Mouse (Mus musculus) forebrain, embryonic 12.5 days (tissue): ENCODE measurements around the gene Tmem206. TPM values are rescaled to one million over a fixed set of nuclear protein-coding genes. Genes with fewer than 3 reads are reported as not detected.

Experiments
- ATAC-seq: fragments of 200-750 bp; cut with Nextera tagmentation; 2 replicates; pipeline ENCODE4 v1.8.0; 2017; ENCODE audit warnings: moderate TSS enrichment; ENCODE audit not compliant: low FRiP score
- H3K27ac ChIP-seq: fragments of 300-500 bp; sonication (generic); 2 replicates; pipeline ENCODE4 v1.5.1; 2016; ENCODE audit warnings: mild to moderate bottlenecking
- H3K27me3 ChIP-seq: fragments of 300-500 bp; sonication (generic); 2 replicates; pipeline ENCODE4 v1.6.1; 2016; ENCODE audit warnings: mild to moderate bottlenecking
- H3K36me3 ChIP-seq: fragments of 300-500 bp; sonication (generic); replicated peaks from 2 replicates; pipeline ENCODE4 v1.6.1; 2016; ENCODE audit warnings: mild to moderate bottlenecking
- H3K4me1 ChIP-seq: fragments of 300-500 bp; sonication (generic); 2 replicates; pipeline ENCODE4 v1.6.1; 2016
- H3K4me2 ChIP-seq: fragments of 300-500 bp; sonication (generic); 2 replicates; pipeline ENCODE4 v1.6.1; 2016; ENCODE audit warnings: mild to moderate bottlenecking, moderate library complexity
- H3K4me3 ChIP-seq: fragments of 300-500 bp; sonication (generic); replicated peaks from 2 replicates; pipeline ENCODE4 v1.5.1; 2016; ENCODE audit warnings: mild to moderate bottlenecking
- H3K9ac ChIP-seq: fragments of 300-500 bp; sonication (generic); 2 replicates; pipeline ENCODE4 v1.6.1; 2016; ENCODE audit warnings: mild to moderate bottlenecking
- H3K9me3 ChIP-seq: fragments of 300-500 bp; sonication (generic); 2 replicates; pipeline ENCODE4 v1.6.1; 2016
- WGBS: fragments of 180-500 bp; shearing (Covaris S2); methylation state at CpG from one replicate; pipeline ENCODE4 v1.1.7; 2016; 5-methylcytosine and 5-hydroxymethylcytosine counted together
- polyA plus RNA-seq: library from polyadenylated mRNA; unstranded; fragments of >200 nt; fragmentation: Nextera tagmentation; extraction: Ambion mirVana; gene quantifications from 2 replicates; pipeline ENCODE4 v1.2.1, GENCODE M21; 2016

Tmem206 gene
- polyA plus RNA-seq, 1 experiment from 2014 or later, result 36.8 TPM

DNA sequence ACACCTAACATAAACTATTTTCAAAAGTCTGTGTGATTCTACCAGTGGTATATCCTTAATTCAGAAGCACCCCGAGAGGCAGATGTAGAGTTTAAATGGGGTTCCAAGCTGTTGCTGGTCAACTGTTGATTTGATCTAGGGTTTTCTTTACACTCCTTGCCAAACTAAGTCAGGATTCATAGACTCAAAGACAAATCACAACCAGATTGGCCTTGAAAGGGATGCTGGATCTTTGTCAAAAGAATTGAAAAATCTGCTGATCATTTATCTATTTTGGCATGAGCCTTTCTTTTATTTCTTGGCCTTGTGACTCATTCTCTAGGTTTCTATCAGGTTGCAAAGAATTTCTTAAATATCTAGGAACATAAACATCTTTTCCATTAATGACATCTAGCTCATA is 69.5 kb downstream of the Tmem206 start:
- Histone ChIP-seq H3K27ac (no peak overlapping the region), H3K9me3 (no peaks in the 10 kb centered on the region), H3K4me1 (peaks cover 14% of the 10 kb centered on the region; the same call in 1 of the 2 replicates), H3K36me3 (no peaks in the 10 kb centered on the region), H3K9ac (no peak overlapping the region), H3K4me2 (peak overlapping the region; percentile 78), H3K27me3 (no peaks in the 10 kb centered on the region), H3K4me3 (peak overlapping the region; percentile 77)
- ATAC-seq, result no peak
- WGBS, result 57% methylated on average over 1 of the region's 1 CpGs

DNA sequence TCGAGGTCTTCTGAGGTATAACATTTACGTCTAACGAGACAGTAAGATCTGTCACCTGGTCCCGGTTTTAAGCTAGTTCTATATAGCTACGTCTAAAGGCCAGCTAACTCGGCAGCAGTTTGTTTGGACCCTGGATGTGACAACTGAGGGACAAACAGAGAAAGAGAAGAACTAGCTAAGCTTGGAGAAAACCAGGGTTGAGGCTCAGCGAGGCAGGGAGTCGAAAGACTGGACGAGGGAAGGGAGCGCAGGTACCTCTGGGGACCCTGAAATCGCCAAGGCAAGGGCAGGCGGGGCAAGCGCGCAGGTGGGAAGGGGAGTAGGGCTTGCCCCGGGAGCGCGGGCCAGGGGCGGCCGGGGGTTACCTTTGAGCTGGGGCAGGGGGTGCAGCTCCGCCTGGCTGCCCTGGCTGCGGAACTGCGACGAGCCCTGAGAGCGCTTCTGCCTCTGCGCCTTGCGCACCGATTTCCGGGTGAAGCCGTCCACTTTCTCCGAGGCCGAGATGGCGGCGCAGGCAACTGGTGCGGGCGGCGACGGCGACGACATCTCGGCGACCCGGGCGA is 70.2 kb downstream of the Tmem206 start:
- WGBS, result under 1% methylated on average over 43 of the region's 43 CpGs

DNA sequence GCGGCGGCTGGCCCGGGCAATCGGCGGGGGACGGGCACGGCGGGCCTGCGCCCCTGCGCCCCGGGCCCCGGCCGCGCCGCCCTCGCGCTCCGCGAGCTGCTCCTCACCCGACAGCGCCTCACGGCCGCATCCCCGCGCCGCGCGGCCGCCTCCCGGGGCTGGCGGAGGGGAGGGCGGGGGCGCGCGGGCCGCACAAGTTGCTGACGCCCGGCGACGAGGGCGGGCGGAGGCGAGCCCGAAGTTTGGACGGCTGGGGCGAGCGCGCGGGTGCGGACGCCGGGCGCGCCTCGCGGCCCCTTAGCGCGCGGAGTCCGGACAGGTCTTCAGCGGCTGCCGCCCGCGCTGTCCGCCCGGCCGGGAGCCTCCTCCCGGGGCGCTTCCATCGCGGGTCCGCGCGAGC is 70.7 kb downstream of the Tmem206 start:
- Histone ChIP-seq H3K4me3 (peak overlapping the region; percentile 77), H3K36me3 (no peaks in the 10 kb centered on the region), H3K9ac (peak overlapping the region; percentile 82), H3K9me3 (no peaks in the 10 kb centered on the region), H3K4me1 (peaks cover 10% of the 10 kb centered on the region; the same call in 1 of the 2 replicates), H3K27ac (peak overlapping the region; percentile 89), H3K4me2 (peak overlapping the region; percentile 78), H3K27me3 (no peaks in the 10 kb centered on the region)
- ATAC-seq, result peak; percentile 40
- 1% methylated on average over 12 of the region's 74 CpGs for WGBS

More for the DNA sequence above, 70.2 kb downstream of the Tmem206 start:
- Histone ChIP-seq H3K4me3 (peak overlapping the region; percentile 77), H3K36me3 (no peaks in the 10 kb centered on the region), H3K4me2 (peak overlapping the region; percentile 78), H3K9ac (peak overlapping the region; percentile 82), H3K4me1 (peaks cover 14% of the 10 kb centered on the region; the same call in 1 of the 2 replicates), H3K27ac (peak overlapping the region; percentile 89), H3K9me3 (no peaks in the 10 kb centered on the region), H3K27me3 (no peaks in the 10 kb centered on the region)
- ATAC-seq, result no peak

DNA sequence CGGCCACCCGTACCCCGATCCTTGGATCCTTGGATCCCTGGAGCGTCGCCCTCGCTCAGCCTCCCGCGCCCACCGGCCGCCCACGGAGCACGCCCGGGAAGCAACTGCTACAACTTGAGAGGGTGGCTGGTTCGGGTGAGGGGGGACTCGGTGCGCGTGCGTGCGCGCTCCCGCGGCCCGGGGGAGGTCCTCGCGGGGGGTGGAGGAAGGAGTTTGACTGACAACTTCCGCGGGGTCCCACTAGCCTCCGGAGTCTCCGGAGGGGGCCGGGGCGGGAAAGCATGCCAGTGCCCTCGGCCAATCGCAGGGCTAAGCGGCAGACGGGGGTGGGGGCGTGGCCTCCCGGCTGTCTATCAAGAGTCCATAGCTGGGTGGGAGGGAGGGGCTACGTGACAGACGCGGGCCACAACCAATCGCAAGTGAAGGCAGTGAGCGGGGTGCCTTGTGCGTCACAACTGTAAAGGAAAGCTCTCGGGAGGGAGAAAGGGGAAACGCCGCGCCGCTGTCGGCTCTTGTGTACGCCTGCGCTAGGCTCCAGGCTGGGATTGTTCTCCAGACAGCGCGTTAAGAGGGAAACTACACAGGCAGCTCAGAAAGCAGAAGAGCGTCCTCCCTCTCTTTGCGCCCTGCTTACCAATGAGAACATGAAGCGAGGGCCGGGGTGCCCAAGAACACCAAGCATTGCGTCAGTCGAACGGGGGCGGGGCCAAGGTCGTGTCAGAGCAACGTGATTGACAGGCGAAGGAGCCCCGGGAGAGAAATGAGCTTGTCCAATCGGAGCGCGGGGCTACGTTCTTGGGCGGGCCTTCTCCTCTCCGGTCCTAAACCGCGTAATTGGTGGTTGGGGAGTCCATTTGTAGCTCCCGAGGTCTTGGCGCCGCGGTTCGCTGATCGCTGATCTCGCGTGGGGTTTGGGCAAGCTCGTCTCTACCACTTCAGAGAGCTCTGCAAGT is 71.5 kb downstream of the Tmem206 start:
- no peaks in the 10 kb centered on the region for H3K36me3 ChIP-seq
- WGBS, result under 1% methylated on average over 82 of the region's 82 CpGs
- H3K4me1 ChIP-seq, result peaks cover 9% of the 10 kb centered on the region; the same call in 1 of the 2 replicates
- peak overlapping the region; percentile 92 for H3K27ac ChIP-seq
- peak overlapping the region; percentile 78 for H3K4me2 ChIP-seq
- H3K9me3 ChIP-seq, result no peaks in the 10 kb centered on the region
- H3K27me3 ChIP-seq, result no peaks in the 10 kb centered on the region
- ATAC-seq, result peak; percentile 98
- peak overlapping the region; percentile 82 for H3K9ac ChIP-seq
- H3K4me3 ChIP-seq, result peak overlapping the region; percentile 77

Other genes starting within 250 kb of the Tmem206 start
- 3.5 and 3.7 TPM in 2 replicates for gene Batf3, start 228.1 kb upstream of the Tmem206 start, polyA plus RNA-seq
- gene Fam71a, start 161.1 kb upstream of the Tmem206 start, polyA plus RNA-seq, result not detected in 2 replicates
- gene Atf3, start 107.9 kb upstream of the Tmem206 start, polyA plus RNA-seq, result 0.96 and 1.7 TPM in 2 replicates
- gene Nenf, start 7.7 kb upstream of the Tmem206 start, polyA plus RNA-seq, result 50.9 and 61.3 TPM in 2 replicates
- gene Ppp2r5a, start 77.4 kb downstream of the Tmem206 start, polyA plus RNA-seq, result 9.0 and 12.2 TPM in 2 replicates
- gene Dtl, start 249.6 kb downstream of the Tmem206 start, polyA plus RNA-seq, result 74.5 and 77.3 TPM in 2 replicates
- gene Ints7, start 249.7 kb downstream of the Tmem206 start, polyA plus RNA-seq, result 77.4 and 78.7 TPM in 2 replicates